Mouse (Mus musculus): Measurements from ENCODE around the gene Gm13305. TPM values are rescaled to one million over a fixed set of nuclear protein-coding genes. Genes with fewer than 3 reads are reported as not detected.

Gene Gm13305
- polyA plus RNA-seq (2012; rRNA removed): 0.24 and 0.36 TPM in 2 replicates

GRCm38 (mm10) chr4:42168503-42168902 is at the start of gene Gm13305:
Gm13305 (minus strand) TSS chr4:42168603.

GRCm38 (mm10) chr4:42153136-42153535 is 15.3 kb downstream of the Gm13305 start, which contains the start of gene Gm13306:
Gm13306 (plus strand) TSS chr4:42153436.

DNA sequence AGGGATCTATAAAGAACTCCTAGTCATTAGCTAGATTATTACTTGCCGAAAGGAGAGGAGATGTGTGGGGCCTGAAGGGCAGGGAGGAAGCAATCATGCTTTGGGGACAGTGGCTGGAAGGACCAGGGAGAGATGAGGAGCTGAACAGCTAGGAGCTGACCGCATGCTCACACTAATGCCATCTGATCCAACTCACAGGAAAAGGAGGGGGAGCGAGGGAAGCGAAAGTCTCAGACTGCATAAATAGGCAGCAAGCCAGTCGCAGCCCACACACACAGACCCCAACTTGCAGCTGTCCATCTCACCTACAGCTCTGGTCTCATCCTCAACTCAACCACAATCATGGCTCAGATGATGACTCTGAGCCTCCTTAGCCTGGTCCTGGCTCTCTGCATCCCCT is 53.9 kb downstream of the Gm13305 start, which contains the start of gene Gm13304:
Gm13304 (plus strand) TSS at position 301 of the 400 bp plus-strand sequence.

Other genes with a start within 250 kb of the Gm13305 start
- gene Gm20878, start 227.0 kb downstream of the Gm13305 start, polyA plus RNA-seq (2012; rRNA removed): 16.4 and 17.5 TPM in 2 replicates
- 2.6 and 2.8 TPM in 2 replicates for gene Fam205a4, start 202.5 kb downstream of the Gm13305 start, polyA plus RNA-seq (2012; rRNA removed)
- 1.6 and 1.9 TPM in 2 replicates for gene Gm21093, start 133.9 kb downstream of the Gm13305 start, polyA plus RNA-seq (2012; rRNA removed)
- not detected in 2 replicates for gene Gm3893, start 77.4 kb downstream of the Gm13305 start, polyA plus RNA-seq (2012; rRNA removed)
- not detected in 2 replicates for gene Gm13304, start 53.8 kb downstream of the Gm13305 start, polyA plus RNA-seq (2012; rRNA removed)
- 2.4 and 4.9 TPM in 2 replicates for gene Gm13306, start 15.2 kb downstream of the Gm13305 start, polyA plus RNA-seq (2012; rRNA removed)
- gene Gm10600, start 72.0 kb upstream of the Gm13305 start, polyA plus RNA-seq (2012; rRNA removed): not detected in 2 replicates
- not detected in 2 replicates for gene Ccl21b, start 87.2 kb upstream of the Gm13305 start, polyA plus RNA-seq (2012; rRNA removed)
- not detected in 2 replicates for gene Gm21953, start 125.7 kb upstream of the Gm13305 start, polyA plus RNA-seq (2012; rRNA removed)
- gene Fam205a3, start 149.7 kb upstream of the Gm13305 start, polyA plus RNA-seq (2012; rRNA removed): 0.32 and 0.38 TPM in 2 replicates

Data from central nervous system, embryonic 18 days (tissue).